11 mouse cellular contexts compared by ENCODE assay signal in the genomic region with DNA sequence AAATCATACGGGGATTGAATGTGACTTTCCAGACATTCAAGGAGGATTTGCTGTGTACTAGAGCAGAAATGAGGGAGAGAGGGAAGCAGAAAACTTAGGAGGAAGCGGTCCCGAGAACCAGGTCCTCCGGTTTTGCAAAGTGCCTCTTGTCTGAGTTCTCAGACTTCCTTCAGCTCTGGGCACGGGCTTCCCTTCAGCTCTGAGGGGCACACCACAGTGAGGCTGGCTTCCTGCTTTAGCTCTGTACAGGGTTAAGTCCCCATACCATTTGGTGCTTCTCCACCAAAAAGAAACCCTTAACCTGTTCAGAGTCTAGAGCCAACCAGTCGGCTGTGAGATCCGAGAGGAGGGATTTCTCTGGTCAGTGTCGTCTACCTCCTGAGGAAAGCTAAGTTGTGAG.
"Had no signal": no experiment of that assay in that cellular context is flagged by ENCODE, and none has a peak within 500 bp of the region (broad histone marks: within the 10 kb centered on the region; RNA-seq: fewer than 3 reads in every experiment).

No protein-coding gene starts in this region.

- DNase-seq: retina, postnatal 1 day; right cerebral cortex, adult 18-20 months; right cerebral cortex, postnatal 14 days; right cerebral cortex, postnatal 25 days; right cerebral cortex, postnatal 4 days; thymus, adult 18-20 months; thymus, adult 2 months; thymus, postnatal 14 days; thymus, postnatal 25 days; thymus, postnatal 36 days; thymus, postnatal 4 days had no signal
